Mouse (Mus musculus) lung, adult 2 months (tissue): ENCODE results near the gene Fv1.

Source experiments
- CTCF ChIP-seq: fragments of 200-500 bp; IDR thresholded peaks from 2 replicates; pipeline ENCODE4 v1.5.1; 2011; ENCODE audit warnings: mild to moderate bottlenecking, low read length, control low read depth; ENCODE audit not compliant: insufficient read depth
- POLR2A ChIP-seq: fragments of 200-500 bp; IDR thresholded peaks from 2 replicates; pipeline ENCODE4 v1.6.1; 2011; ENCODE audit warnings: low read depth, mild to moderate bottlenecking, control low read depth, low read length, borderline replicate concordance; ENCODE audit errors: extremely low read depth

GRCm38 (mm10) chr4:147918459-147919121 is 49.8 kb downstream of the Fv1 start:
- peak; percentile 21; the same call in 1 of the 2 replicates for TF ChIP-seq CTCF
- TF ChIP-seq POLR2A = no peak
